Mouse (Mus musculus) ovary, postnatal 10 days (tissue): ENCODE results near the gene Apol9a.
A peak's percentile ranks its signal among the peaks of the same experiment; 100 is the strongest.

Experiments
- DNase-seq: peaks from one replicate; pipeline ENCODE4 v3.0.0; 2022; ENCODE audit warnings: low spot score

Apol9a gene

DNA sequence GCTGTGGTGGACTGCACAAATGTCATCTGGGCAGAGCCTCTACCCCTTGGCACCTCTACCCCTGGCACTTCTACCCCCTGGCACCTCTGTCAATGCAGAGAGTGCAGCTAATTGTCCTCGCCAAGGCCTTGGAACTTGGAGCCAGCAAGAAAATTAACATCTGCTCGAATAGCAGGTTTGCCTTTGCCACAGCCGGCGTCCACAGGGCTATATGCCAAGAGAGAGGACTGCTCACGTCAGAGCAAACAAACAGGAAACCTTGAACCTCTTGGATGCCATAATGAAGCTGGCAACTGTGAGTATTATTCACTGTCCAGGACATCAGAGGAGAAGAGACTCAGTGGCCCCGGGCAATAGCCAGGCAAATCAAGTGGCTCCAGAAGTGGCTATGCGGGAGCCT, 34.0 kb downstream of the Apol9a start:
- DNase-seq = no peak

GRCm38 (mm10) chr15:77370588-77370987, 40.3 kb downstream of the Apol9a start:
- no peak for DNase-seq

DNA sequence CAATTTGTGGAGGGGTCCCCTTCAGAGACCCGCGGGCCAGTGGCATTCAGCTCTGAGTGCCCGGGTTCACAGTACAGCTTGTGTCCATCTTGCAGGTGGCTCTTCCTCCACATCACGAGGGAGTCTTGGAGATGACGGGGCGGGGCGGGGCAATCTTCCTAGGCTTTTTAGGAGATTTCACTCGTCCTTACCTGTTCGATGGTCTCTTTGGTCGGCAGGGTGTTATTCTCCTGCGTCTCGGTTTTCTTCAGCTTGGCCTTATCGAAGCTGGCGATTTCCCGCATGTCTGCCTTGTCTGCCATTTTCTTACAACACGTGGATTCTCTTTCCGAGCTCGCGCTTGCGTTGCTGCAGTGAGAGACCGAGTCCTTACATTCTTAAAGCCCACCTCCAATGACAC, 41.0 kb downstream of the Apol9a start:
- no peak for DNase-seq

DNA sequence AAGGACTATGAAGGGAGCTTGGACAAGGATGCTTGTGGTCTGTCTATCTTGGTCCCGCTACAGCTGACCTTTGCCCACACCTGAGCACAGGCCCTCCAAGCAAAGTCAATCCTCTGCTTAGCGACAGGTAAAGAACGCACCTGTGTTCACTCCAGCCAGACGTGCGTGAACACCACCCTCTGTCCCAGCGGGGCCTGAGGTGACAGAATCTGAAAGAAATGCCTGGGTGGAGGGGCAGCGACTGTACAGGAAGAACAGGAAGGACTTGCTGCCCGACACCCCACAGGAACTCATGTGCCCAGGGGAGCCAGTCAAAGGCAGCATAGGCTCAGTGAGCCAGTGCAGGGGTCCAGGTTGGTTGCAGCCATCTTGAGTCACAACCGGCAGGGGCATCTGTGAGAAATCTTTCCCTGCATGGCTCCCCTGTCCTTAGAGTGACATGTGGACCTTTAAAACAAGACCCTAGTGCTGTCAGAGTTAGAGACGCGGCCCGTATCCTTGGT, 42.1 kb downstream of the Apol9a start:
- DNase-seq = no peak

GRCm38 (mm10) chr15:77368148-77368547, 42.8 kb downstream of the Apol9a start:
- DNase-seq = peak; percentile 95

- DNase-seq = no peak
These were observed 43.4 kb downstream of the Apol9a start for GRCm38 (mm10) chr15:77367504-77367903.

DNA sequence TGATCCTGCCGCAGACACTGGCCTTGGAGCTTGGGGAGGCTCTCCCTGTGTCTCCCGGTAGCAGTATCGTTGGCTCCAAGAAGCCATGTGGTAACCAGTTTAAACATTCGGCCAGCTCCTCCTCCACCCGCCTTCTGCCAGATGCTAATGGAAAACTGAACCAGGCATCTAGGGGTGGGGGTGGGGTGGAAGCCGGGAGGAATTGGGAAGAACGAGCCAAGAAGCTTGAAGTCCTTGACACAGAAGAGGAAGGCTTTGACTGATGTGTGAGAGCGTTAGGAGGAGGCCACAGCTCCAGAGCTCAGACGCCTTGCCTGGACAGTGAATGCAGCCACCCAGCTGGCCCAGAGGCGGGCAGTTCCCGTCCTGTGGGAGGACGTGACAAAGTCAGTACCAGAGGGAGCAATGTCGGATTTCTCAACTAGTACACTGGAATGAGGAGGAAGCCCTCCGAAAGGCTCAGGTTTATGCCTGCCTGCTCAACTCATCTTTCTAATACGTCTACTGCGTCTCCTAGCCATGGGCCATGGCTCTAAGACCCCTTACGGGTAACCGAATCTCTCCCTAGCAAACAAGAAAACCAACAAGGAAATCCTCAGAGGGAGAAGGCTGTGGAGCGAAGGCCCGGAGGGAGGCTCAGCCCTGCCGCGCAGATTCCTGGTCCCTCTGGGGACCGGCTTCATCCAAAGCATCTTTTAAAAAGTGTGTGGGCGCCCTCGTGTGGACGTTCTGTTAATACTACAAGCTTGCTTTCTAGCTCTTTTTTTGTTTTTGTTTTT, 44.0 kb downstream of the Apol9a start:
- DNase-seq = peak; percentile 63

DNA sequence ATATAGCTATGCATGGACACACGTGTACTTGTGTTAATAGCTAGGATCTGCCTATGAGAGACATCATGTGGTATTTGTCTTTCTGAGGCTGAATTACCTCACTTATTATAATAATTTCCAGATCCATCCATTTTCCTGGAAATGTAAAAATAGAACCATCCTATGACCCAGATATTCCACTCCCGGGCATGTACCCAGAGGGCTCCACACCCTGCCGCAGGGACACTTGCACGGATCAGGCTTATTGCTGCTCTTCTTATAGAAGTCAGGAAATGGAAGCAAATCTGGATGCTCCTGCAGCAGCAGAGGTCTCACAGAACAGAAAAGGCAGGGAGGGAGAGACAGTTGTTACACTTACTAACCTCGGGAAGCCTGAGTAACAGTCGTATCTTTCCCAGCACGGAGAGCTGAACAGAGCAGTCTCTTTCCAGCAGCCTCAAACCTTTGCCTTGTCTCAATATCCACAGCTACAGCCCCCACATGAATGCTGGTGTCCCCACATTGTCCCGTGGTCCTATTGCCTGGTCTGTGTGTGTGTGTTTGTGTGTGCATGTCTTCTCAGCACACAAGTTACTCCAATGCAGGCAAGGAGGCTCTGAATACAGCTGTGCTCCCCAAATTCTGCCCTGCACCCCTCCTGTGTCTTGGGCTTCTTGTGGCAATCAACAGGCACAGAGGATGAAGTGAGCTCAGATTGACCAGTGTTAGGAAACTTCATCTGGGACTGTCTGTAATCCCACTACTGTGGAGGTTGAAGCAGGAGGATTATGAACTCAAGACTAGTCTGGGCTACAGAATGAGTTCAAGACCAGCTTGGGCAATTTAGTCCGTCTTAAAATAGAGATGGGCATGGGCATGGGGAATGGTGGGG, 45.0 kb downstream of the Apol9a start:
- DNase-seq = no peak

DNA sequence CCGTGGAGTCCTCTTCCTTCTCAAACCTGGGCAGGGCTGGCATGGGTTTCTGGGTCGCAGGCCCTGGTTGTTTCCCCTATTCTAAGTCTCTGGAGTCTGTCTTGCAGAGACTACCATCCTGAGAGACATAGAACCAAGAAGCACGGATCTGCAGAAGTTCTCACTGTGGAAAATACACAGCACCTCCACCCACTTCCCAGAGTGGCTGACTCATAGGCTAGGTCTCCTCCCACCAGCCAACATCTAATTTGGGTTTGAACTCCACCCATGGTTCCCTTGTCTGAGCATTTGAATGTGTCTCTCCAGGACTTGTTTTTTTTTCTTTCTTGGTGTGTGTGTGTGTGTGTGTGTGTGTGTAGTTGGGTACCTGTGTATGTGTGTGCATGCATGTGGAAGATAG, 46.9 kb downstream of the Apol9a start:
- DNase-seq = no peak

DNA sequence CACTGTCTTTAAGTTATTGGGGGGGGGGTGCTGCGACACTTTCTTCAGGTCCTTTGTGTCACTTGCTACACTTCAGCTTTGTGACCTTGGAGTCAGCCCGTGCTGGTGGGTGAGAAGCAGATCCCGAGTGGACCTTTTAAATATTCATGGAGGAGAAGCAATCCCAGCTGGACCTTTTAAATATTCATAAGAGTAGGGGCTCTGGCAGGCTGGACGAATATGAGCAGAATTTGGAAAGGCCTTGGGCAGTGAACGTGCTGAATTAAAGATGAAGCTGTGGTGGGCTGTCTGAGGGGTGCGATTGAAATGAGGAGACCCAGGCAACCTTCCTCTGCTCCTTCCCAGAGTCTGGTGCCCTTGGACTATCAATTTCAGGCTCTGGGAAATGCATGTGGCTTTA, 47.4 kb downstream of the Apol9a start:
- no peak for DNase-seq

GRCm38 (mm10) chr15:77362952-77363351, 48.0 kb downstream of the Apol9a start:
- no peak for DNase-seq

DNA sequence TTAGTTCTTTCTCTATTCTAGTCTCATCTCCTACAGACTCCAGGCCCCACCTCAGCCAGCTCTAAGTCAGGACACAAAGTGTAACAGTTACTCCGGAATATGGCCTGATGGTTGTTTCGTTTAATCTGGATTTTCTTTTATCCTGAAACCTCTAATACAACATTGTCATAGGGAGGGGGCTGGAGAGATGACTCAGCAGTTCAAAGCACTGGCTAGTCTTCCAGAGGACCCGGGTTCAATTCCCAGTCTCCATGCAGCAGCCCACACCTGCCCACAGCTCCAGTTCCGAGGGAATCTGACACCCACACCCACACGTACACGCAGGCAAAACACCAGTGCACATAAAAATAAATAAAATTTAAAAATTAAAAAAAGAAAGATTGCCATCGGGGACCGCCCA, 51.0 kb downstream of the Apol9a start:
- no peak for DNase-seq

DNA sequence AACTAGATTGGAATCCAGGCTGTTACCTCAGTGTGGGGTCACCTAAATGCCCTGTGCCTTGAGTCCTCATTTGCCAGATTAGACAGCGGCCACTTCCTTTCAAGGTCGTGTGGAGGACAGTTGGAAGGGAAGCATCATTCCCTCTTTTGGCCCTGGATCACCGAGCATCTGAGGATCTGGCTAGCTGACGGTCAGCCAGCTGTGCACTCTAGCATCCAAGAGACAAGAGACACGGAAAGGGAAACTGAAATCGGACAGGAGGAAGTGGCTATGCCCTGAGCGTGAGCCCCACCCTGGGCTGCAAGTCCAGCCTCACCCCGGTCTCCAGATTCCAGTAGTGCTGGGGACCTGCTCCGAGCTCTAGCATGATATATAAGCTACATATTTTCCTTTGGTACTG, 51.4 kb downstream of the Apol9a start:
- no peak for DNase-seq

- no peak for DNase-seq
These were observed 51.9 kb downstream of the Apol9a start for GRCm38 (mm10) chr15:77359084-77359483.

- peak; percentile 76 for DNase-seq
These were observed 52.5 kb downstream of the Apol9a start for GRCm38 (mm10) chr15:77358320-77359040.

DNA sequence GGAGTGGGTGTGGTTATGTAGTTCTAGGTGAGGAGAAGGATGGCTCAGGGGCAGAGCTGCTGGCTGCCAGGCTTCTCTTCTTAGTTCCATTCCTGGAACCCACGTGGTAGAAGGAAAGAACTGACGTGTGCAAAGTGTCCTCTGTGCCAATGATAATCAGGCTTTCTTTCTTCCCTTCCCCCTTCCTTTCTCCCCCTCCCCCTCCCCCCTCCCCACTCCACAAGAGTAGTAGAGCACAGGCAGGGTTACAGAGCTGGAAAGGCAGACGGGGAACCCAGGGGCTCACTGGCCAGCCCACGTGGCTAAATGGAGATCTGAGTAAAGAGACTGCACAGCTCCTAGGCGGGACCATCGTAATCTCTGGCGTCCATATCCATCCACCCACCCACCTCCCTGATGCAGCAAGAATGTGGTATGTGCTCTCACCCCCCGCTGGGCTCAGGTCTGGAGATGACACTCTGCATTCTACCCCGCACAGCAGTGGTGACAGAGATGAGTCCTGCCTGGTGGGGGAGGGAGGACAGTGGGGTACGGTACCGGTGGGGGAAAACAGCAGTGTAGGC, 54.6 kb downstream of the Apol9a start:
- DNase-seq = no peak

GRCm38 (mm10) chr15:77354848-77355551, 55.9 kb downstream of the Apol9a start:
- DNase-seq = no peak

- DNase-seq = no peak
These were observed 56.5 kb downstream of the Apol9a start for GRCm38 (mm10) chr15:77354496-77354847.
